Mouse (Mus musculus): Measurements from ENCODE around the gene Mark3.

DNA sequence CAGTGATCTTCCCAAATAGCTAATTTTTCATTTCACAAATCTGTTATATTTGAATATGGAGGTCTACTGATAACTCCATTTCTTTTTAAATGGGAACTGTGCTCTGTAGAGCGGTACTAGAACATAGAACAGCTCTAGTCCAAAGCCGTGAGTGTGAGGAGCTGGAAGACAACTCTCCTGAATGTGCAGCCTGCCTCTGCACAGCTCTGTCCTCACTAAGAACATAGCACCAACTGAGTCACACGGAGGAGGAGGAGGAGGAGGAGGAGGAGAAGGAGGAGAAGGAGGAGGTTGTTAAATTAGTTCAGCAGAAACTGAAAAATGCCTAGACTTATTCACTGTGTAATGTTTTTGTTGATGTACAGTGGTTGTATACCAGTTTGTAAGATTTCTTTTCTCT, 78.6 kb downstream of the Mark3 start:
- no peak for TF ChIP-seq EP300 (IDR thresholded peaks at IDR 0.05; ENCODE audit: low read length)
- TF ChIP-seq CTCF (conservative IDR thresholded peaks at IDR 0.05 in 1 of 2, IDR thresholded peaks at IDR 0.05 in 1 of 2; ENCODE audit: low read depth in 2 of 2, low read length in 2 of 2), result no peak
- no peak for TF ChIP-seq POLR2A (IDR thresholded peaks at IDR 0.05; ENCODE audit: low read depth, low read length)
- no peak for TF ChIP-seq NELFE (IDR thresholded peaks at IDR 0.05; ENCODE audit: low read depth, low read length)
- no peak for TF ChIP-seq UBTF (IDR thresholded peaks at IDR 0.05; ENCODE audit: low read depth, low read length)
- TF ChIP-seq ZNF384 (IDR thresholded peaks at IDR 0.05; ENCODE audit: low read depth, low read length), result no peak
